Mouse (Mus musculus) hematopoietic stem cell, adult 5-6 weeks (primary cell): ENCODE data around the gene Lxn. TPM values are rescaled to one million over a fixed set of nuclear protein-coding genes. Genes with fewer than 3 reads are reported as not detected.
A peak's percentile ranks its signal among the peaks of the same experiment; 100 is the strongest.

Experiments used
- ATAC-seq, 2 experiments: fragments of 125-278 bp in 1 of 2; replicated peaks in 1 of 2; 2 replicates each; pipeline ENCODE4 v1.8.0; 2016 to 2017; ENCODE audit warnings: inconsistent platforms in 2 of 2, mild to moderate bottlenecking in 2 of 2, moderate number of reproducible peaks in 2 of 2, low read depth in 1 of 2, moderate TSS enrichment in 1 of 2; ENCODE audit not compliant: low FRiP score in 2 of 2, poor library complexity in 2 of 2, severe bottlenecking in 2 of 2, insufficient read depth in 1 of 2, low TSS enrichment in 1 of 2
- total RNA-seq: library from RNA; stranded (forward); fragments of 172-1452, 232-1000 nt; gene quantifications from 2 replicates; pipeline ENCODE4 v1.2.3, GENCODE M21; 2017

Gene Lxn
- total RNA-seq, 1 experiment from 2014 or later = 18.4 TPM

DNA sequence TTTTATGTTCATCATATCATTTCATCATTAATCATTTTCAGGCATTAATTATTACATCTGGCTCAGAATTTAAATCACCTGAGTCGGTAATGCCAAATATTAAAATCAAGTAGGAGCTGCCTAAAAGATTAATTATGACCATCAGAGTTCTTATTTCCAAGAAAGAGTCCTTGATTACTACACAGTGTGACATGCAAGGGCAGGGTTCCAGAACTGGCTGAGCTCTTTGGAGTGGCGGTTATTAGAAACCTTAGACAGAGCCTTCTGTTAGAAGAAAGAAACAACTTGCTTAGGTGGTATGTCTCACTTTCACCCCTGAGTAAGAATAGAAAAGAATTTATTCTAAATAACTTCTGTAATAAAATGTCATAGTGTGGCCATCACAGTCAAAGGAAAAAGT lies 3.6 kb upstream of the Lxn start:
- no peak for ATAC-seq

DNA sequence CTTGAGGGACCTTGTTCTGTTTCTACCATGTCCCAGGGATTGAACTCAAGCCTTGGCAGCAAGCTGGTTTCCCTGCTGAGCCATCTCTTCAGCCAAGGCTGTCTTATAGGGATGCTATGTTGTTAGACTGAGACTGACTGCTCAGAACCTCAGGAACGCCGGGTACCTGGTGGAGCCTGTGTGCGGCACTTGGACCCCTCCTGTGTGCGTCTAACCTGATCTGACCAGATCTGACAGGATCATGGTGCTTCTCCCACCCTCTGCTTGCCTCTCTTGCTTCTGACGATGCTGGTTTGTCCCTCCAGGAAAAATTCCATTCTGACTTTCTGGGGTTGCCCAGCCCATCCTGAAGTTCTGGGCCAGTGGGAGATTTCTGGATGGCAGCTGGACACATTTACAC lies 2.9 kb upstream of the Lxn start:
- no peak for ATAC-seq

DNA sequence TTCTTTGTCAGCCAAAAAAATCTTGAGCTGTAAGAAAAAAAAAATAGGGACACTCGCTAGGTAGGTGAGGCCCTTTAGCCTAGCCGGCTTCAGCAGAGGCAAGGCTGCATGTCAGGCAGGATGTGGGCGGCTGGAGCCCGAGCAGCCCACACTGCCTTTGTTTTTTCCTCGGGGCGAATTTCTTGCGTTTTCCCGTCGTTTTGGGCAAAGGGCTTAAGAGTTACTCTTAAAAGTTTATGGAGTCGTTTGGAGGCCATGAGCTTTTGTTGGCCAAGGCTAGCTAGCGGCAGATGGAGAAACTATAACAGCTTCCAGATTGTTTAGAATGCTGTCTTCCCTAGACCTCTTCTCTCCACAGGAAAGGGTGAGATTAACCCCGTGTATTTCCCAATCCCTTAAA lies 725 bp downstream of the Lxn start:
- ATAC-seq = peak in 1 of 2 experiments; percentile 31; a peak in 1 of 4 replicates

DNA sequence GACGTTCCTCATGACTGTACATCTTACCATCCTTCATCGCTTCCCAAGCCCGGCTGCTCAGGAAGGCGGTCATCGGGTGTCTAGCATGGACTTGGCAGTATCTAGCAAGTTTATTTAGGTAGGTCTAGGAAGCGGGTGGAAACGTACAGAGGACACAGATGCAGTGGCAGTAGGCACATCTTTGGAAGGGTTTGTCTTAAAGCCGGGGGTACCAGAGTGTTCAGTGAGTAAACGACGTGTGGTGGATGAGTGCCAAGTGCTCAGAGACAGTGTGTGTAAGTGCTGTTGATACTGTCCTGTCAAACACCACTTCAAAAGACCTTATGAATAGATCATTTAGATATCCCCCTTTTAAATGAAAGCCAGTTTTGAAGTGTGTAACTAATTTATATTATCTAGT lies 1.1 kb downstream of the Lxn start:
- ATAC-seq = no peak

DNA sequence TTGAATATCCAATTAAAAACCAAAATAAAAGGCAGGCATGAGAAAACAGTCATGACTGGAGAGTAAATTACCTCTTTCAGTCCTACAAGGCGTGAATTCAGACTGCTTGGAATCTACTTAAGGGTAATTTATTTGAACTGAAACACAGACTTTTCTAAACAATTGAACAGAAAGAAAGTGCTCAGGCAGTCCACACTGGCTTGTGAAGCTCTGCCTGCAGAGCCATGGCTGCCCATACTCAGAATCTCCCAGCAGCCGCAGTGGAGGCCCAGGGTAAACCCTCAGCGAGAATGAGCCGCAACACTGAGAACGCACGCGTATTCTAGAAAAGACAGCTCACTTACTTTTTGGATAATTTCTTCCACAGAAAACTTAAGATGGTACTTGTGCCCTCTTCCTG lies 1.7 kb downstream of the Lxn start:
- ATAC-seq = no peak

DNA sequence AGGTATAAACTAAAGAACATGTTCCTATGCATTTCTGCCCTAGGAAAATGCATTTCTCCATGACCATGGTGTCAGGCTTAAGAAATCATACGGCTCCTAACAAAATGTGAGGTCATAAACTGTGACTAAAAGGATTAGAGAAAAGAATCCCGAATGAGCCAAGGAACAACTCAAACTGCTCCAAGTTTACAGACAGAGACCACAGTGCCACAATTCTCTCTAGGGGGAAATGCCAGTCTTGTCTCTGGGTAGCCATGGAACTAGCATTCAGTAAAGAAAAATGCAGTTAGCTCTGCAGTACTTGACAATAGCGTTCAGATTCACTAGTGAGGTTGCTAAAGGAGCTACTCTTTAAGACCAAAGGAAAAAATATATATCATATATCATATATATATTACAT lies 3.8 kb downstream of the Lxn start:
- no peak for ATAC-seq

DNA sequence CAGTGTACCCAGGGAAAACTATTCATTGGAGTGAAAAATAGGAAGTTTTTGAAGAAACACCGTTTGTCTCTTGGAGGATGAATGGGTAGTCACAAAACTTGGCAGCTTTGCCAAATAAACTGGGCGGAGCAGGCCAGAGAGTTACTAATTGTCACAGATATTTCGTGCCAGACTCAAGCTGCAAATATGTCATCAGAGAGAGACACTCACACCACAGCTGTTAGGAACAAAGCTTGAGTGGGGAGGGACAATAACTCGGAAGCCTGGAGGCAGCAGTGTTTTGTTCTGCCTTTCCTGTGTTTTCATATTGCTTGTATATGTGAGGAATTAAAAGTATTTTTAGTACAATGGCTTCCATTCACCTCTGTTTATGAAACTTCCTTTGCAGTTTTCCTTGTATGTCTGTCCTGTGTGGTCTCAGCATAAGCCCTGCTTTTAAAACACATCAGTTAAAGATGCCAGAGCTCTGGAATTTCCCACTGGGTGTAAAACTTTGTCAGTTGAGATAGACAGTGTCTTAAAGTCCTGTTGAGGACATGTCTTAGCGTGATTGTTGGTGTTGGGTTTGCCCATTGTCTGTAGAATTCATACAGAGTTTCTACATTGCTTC lies 13.0 kb downstream of the Lxn start:
- ATAC-seq = no peak

DNA sequence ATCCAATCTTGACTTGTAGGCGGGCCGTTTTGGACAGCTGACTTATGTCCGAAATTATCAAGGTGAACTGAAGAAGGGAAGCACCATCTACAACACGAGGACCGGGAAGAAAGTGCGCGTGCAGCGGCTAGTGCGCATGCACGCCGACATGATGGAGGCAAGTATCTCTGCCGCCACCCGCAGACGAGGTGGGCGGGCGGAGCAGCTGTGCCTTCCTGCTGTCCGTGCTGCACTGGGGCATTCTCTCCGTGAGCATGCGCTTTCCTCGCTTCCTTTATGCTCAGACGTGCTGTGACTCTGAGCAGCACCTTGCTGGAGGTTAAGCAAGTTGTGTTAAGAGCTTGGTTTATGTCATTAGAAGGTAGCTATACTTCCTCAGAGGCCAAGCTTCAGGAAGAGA lies 14.1 kb downstream of the Lxn start:
- ATAC-seq = no peak

DNA sequence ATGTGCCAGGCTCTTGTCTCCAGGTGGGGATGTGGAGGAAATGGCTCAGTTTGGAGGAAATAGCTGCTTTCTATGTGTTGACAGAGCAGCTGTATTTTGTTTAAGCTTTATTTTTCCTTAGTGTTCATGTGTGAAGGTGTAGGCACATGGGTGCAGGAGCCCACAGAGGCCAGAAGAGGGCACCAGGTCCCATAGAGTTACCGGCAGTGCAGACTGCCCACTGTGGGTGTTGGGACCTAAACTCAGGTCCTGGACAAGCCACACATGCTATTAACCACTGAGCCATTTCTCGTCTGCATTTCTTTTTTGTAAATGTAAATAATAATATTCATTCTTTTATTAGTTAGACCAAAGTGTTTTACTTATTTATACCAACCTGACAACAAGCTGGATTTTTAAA lies 16.6 kb downstream of the Lxn start:
- ATAC-seq = no peak

DNA sequence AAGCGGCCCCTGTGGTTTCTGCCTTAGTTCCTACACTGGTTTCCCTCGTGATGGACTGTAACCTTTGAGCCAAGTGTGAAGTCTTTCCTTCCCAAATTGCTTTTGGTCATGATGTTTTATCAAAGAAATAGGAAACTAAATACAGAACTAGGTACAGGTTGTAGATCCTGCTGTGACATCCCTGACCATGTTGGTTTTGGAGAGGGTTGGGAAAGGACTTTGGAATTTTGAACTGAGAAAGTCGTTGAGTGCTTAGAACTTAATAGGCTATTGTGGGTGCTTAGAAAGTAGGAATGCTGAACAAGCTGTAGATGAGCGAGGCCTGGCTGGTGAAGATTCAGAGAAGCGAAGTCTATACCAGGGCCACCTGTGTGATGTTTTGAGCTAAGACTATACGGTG lies 29.7 kb downstream of the Lxn start:
- no peak for ATAC-seq

DNA sequence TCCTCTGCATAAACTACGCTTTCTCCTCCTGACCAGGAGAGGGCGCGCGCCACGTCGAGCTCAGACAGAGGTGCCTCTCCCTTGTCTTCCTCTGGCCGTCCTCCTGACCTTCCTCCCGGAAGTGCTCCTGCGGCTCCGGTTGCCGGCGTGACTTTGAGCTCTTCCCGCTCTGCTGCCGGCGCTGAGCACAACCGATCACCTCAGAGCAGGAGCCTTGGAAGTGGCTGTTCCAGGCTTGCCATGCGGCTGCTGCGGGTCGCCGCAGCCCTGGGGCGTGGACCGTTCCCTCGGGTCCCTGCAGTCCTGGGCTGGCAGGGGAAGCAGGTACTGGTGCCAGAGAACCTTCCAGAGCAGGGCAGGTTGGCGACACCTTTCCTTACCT lies 33.7 kb downstream of the Lxn start, which contains the start of gene Gfm1:
Gene Gfm1, plus strand, starts transcription at position 98 of the 382 bp plus-strand sequence.
- ATAC-seq = peak; percentile 97 to 98

DNA sequence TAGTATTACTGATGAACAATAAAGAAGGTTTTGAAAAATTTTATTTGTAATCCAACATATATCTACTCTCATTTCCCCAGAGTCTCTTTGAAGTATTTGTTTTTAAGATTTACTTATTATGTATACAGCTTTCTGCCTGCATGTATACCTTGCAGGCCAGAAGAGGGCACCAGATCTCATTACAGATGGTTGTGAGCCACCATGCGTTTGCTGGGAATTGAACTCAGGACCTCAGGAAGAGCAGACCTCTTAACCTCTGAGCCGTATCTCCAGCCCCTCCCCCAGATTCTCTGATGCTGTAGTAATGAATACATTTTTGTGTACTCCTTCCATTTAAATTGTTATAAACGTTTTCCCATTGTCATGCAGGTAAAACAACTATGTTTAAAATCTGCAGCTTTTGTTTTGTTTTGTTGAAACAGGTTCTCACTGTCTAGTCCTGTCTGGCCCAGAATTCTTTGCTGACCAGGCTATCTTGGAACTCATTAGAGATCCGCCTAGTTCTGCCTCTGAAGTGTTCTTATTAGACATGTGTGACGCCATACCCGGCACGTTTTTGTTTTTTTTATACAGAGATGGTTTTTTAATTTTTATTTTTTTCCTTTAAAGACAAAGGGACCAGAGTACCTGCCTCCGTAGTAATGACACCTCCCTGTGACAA lies 34.3 kb downstream of the Lxn start:
- ATAC-seq = peak in 1 of 2 experiments; percentile 12; a peak in 1 of 4 replicates

Other genes starting within 250 kb of the Lxn start
- 0.55 and 2.2 TPM in 2 replicates for gene Mlf1, start 89.8 kb downstream of the Lxn start, total RNA-seq
- not detected in 2 replicates for gene Gm17402, start 88.8 kb downstream of the Lxn start, total RNA-seq
- 35.8 and 83.5 TPM in 2 replicates for gene Gfm1, start 33.8 kb downstream of the Lxn start, total RNA-seq
- gene Rarres1, start 51.6 kb upstream of the Lxn start, total RNA-seq = not detected in 2 replicates
- gene Mfsd1, start 118.8 kb upstream of the Lxn start, total RNA-seq = 113 and 120 TPM in 2 replicates